Mouse (Mus musculus): ENCODE data around the gene Bcl11a. TPM values are rescaled to one million over a fixed set of nuclear protein-coding genes. Genes with fewer than 3 reads are reported as not detected.
A peak's percentile ranks its signal among the peaks of the same experiment; 100 is the strongest.

Gene Bcl11a
- polyA plus RNA-seq, 1 experiment from 2014 or later: 15.0 TPM

GRCm38 (mm10) chr11:24078706-24079316 lies 955 bp downstream of the Bcl11a start:
- H3K4me3 ChIP-seq (ENCODE audit: low read length): peak overlapping the region; percentile 83
- peak overlapping the region; percentile 92 for H3K27ac ChIP-seq (ENCODE audit: low read length)
- peaks cover 4% of the 10 kb centered on the region; the same call in 1 of the 2 replicates for H3K27me3 ChIP-seq (ENCODE audit: control insufficient read depth, insufficient read depth, low read length)
- no peaks in the 10 kb centered on the region for H3K9me3 ChIP-seq (replicated peaks; ENCODE audit: control insufficient read depth, low read length)
- ATAC-seq (replicated peaks; ENCODE audit: extremely low read depth, insufficient read depth, low FRiP score): no peak
- H3K4me2 ChIP-seq (ENCODE audit: low read depth, low read length): peak overlapping the region; percentile 92
- no peaks in the 10 kb centered on the region for H3K36me3 ChIP-seq (ENCODE audit: control insufficient read depth, insufficient read depth)
- peak overlapping the region; percentile 89 for H3K9ac ChIP-seq (ENCODE audit: low read length)
- WGBS: under 1% methylated on average over 38 of the region's 38 CpGs
- H3K4me1 ChIP-seq (ENCODE audit: control insufficient read depth, insufficient read depth, low read length): peaks cover 28% of the 10 kb centered on the region

DNA sequence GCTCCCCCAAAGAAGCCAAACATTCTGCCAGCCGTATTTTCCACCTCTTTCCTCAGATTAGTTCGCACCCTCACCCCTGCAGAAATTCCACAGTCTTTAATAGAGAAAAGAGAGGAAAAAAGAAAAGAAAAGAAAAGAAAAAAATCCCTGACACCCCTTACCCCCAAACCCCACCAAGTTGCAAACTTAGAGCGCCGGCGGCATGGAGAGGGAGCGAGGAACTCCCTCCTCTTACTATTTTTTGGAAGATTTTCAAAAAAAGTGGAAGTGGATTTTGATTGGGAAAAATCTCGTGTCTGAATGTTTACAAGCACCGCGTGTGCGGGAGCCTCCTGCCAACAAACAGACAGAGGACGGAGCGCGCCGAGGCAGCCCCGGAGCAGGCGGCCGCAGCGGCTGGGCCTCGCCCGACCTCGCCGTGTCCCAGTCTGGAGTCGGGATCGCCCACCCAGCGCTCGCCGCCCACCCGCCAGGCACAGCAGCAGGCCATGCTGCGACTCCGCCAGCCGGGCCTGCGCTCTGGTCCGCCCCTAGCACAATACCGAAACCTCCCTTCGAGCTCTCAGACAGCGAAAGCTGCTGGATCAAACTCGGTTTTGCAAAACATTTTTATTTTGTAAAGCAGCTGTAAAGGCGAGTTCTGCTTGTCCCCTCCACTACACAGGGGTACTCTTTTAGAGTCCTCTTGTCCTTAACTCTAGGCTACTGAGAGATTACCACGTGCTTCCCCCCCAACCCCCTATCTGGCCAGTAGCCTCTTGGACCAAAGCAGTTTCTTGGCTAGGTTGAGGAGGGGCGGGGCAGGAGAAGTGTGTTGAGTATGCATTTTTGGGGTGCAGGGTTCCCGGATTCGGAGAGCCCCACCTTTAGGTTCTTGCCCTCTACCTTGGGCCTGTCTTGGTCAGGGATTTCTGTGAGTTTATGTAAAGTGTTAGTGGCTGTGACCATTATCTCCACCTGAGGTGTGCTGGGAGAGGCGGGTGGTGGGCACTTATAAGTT lies 1.8 kb downstream of the Bcl11a start:
- peak overlapping the region; percentile 92 for H3K27ac ChIP-seq (ENCODE audit: low read length)
- no peaks in the 10 kb centered on the region for H3K36me3 ChIP-seq (ENCODE audit: control insufficient read depth, insufficient read depth)
- peak overlapping the region; percentile 83 for H3K4me3 ChIP-seq (ENCODE audit: low read length)
- under 1% methylated on average over 43 of the region's 43 CpGs for WGBS
- H3K9ac ChIP-seq (ENCODE audit: low read length): peak overlapping the region; percentile 89
- peak overlapping the region; percentile 92 for H3K4me2 ChIP-seq (ENCODE audit: low read depth, low read length)
- peaks cover under 1% of the 10 kb centered on the region; the same call in 1 of the 2 replicates for H3K27me3 ChIP-seq (ENCODE audit: control insufficient read depth, insufficient read depth, low read length)
- ATAC-seq (replicated peaks; ENCODE audit: extremely low read depth, insufficient read depth, low FRiP score): no peak
- H3K4me1 ChIP-seq (ENCODE audit: control insufficient read depth, insufficient read depth, low read length): peaks cover 22% of the 10 kb centered on the region
- H3K9me3 ChIP-seq (replicated peaks; ENCODE audit: control insufficient read depth, low read length): no peaks in the 10 kb centered on the region

GRCm38 (mm10) chr11:24080541-24080940 lies 2.7 kb downstream of the Bcl11a start:
- H3K4me3 ChIP-seq (ENCODE audit: low read length): peak overlapping the region; percentile 83
- no peaks in the 10 kb centered on the region for H3K36me3 ChIP-seq (ENCODE audit: control insufficient read depth, insufficient read depth)
- no peaks in the 10 kb centered on the region for H3K27me3 ChIP-seq (ENCODE audit: control insufficient read depth, insufficient read depth, low read length)
- ATAC-seq (replicated peaks; ENCODE audit: extremely low read depth, insufficient read depth, low FRiP score): no peak
- peak overlapping the region; percentile 89 for H3K9ac ChIP-seq (ENCODE audit: low read length)
- H3K4me1 ChIP-seq (ENCODE audit: control insufficient read depth, insufficient read depth, low read length): peaks cover 17% of the 10 kb centered on the region
- H3K9me3 ChIP-seq (replicated peaks; ENCODE audit: control insufficient read depth, low read length): no peaks in the 10 kb centered on the region
- peak overlapping the region; percentile 92 for H3K4me2 ChIP-seq (ENCODE audit: low read depth, low read length)
- peak overlapping the region; percentile 92 for H3K27ac ChIP-seq (ENCODE audit: low read length)
- 2% methylated on average over 29 of the region's 30 CpGs for WGBS

DNA sequence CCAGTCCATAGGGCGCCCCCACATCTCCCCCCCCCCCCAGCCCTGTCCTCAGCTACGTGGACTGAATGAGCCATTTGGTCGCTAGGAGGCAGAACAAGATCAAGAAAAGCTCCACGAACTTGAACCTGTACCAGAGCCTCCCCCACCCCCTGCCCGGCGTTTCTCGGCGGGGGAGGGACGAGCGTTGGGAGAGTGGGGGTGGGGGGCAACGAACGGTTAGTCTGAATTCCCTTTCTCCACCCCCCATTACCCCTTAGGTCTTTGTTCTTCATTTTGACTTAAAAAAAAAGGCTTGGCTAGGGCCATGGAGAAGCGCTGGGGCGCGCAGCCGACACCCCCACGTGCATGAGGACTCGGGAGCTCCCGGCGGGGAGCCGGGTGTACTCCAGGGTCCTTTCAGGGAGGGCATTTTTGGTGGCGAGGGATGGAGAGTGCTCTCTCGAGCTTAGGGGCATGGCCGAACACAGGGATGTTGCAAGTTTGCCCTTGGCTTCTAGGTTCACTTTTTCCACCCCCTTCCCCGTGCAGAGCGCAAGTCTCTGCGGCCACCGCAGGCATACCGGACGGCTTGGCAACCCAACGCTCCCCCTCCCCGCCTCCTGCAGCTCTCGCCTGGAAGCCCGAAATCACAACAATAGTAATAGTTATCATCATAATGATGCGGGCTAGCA lies 3.3 kb downstream of the Bcl11a start:
- under 1% methylated on average over 34 of the region's 35 CpGs for WGBS
- H3K27me3 ChIP-seq (ENCODE audit: control insufficient read depth, insufficient read depth, low read length): no peaks in the 10 kb centered on the region
- H3K9ac ChIP-seq (ENCODE audit: low read length): peak overlapping the region; percentile 89
- H3K4me2 ChIP-seq (ENCODE audit: low read depth, low read length): peak overlapping the region; percentile 92
- peaks cover 21% of the 10 kb centered on the region for H3K4me1 ChIP-seq (ENCODE audit: control insufficient read depth, insufficient read depth, low read length)
- H3K9me3 ChIP-seq (replicated peaks; ENCODE audit: control insufficient read depth, low read length): no peaks in the 10 kb centered on the region
- H3K27ac ChIP-seq (ENCODE audit: low read length): peak overlapping the region; percentile 92
- H3K4me3 ChIP-seq (ENCODE audit: low read length): peak overlapping the region; percentile 83
- peak; percentile 30 for ATAC-seq (replicated peaks; ENCODE audit: extremely low read depth, insufficient read depth, low FRiP score)
- peaks cover 3% of the 10 kb centered on the region; the same call in 1 of the 2 replicates for H3K36me3 ChIP-seq (ENCODE audit: control insufficient read depth, insufficient read depth)

GRCm38 (mm10) chr11:24081687-24082384 lies 4.0 kb downstream of the Bcl11a start:
- ATAC-seq (replicated peaks; ENCODE audit: extremely low read depth, insufficient read depth, low FRiP score): 0 out of 2 replicates have a peak, but pooled peaks have one; percentile 14

GRCm38 (mm10) chr11:24082385-24083075 lies 4.7 kb downstream of the Bcl11a start:
- ATAC-seq (replicated peaks; ENCODE audit: extremely low read depth, insufficient read depth, low FRiP score): no peak
- Histone ChIP-seq H3K4me2 (ENCODE audit: low read depth, low read length) (peak overlapping the region; percentile 92), H3K27me3 (ENCODE audit: control insufficient read depth, insufficient read depth, low read length) (no peaks in the 10 kb centered on the region), H3K4me3 (ENCODE audit: low read length) (peak overlapping the region; percentile 83), H3K9ac (ENCODE audit: low read length) (peak overlapping the region; percentile 89), H3K36me3 (ENCODE audit: control insufficient read depth, insufficient read depth) (peaks cover 9% of the 10 kb centered on the region; the same call in 1 of the 2 replicates), H3K27ac (ENCODE audit: low read length) (peak overlapping the region; percentile 92), H3K9me3 (replicated peaks; ENCODE audit: control insufficient read depth, low read length) (no peaks in the 10 kb centered on the region), H3K4me1 (ENCODE audit: control insufficient read depth, insufficient read depth, low read length) (peaks cover 25% of the 10 kb centered on the region)
- WGBS: 31% methylated on average over 11 of the region's 11 CpGs

More at GRCm38 (mm10) chr11:24081687-24082384, 4.0 kb downstream of the Bcl11a start:
- Histone ChIP-seq H3K4me3 (ENCODE audit: low read length) (peak overlapping the region; percentile 83), H3K4me2 (ENCODE audit: low read depth, low read length) (peak overlapping the region; percentile 92), H3K27me3 (ENCODE audit: control insufficient read depth, insufficient read depth, low read length) (no peaks in the 10 kb centered on the region), H3K4me1 (ENCODE audit: control insufficient read depth, insufficient read depth, low read length) (peaks cover 25% of the 10 kb centered on the region), H3K9me3 (replicated peaks; ENCODE audit: control insufficient read depth, low read length) (no peaks in the 10 kb centered on the region), H3K27ac (ENCODE audit: low read length) (peak overlapping the region; percentile 92), H3K9ac (ENCODE audit: low read length) (peak overlapping the region; percentile 89), H3K36me3 (ENCODE audit: control insufficient read depth, insufficient read depth) (peaks cover 3% of the 10 kb centered on the region; the same call in 1 of the 2 replicates)
- WGBS: under 1% methylated on average over 43 of the region's 43 CpGs

DNA sequence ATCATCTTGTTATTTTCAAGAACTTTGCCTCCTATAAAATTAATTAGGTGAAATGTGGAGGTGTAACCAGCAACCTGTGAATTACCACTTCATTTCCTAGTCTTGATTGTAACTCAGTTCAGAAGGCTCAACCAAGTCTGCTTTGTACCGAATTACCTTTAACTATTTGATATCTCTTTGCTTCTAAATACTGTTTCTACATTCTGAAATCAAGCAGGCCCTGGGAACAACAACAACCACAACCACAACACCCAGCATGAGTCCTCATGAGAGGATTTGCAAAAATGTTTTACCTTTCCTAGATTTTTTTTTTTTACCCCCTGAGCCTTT lies 5.2 kb downstream of the Bcl11a start:
- no peak overlapping the region for H3K9ac ChIP-seq (ENCODE audit: low read length)
- 49% methylated on average over 1 of the region's 1 CpGs for WGBS
- no peaks in the 10 kb centered on the region for H3K27me3 ChIP-seq (ENCODE audit: control insufficient read depth, insufficient read depth, low read length)
- H3K4me3 ChIP-seq (ENCODE audit: low read length): no peak overlapping the region
- no peak for ATAC-seq (replicated peaks; ENCODE audit: extremely low read depth, insufficient read depth, low FRiP score)
- no peak overlapping the region for H3K27ac ChIP-seq (ENCODE audit: low read length)
- peaks cover 25% of the 10 kb centered on the region for H3K4me1 ChIP-seq (ENCODE audit: control insufficient read depth, insufficient read depth, low read length)
- H3K9me3 ChIP-seq (replicated peaks; ENCODE audit: control insufficient read depth, low read length): no peaks in the 10 kb centered on the region
- peak overlapping the region; percentile 46 for H3K4me2 ChIP-seq (ENCODE audit: low read depth, low read length)
- H3K36me3 ChIP-seq (ENCODE audit: control insufficient read depth, insufficient read depth): peaks cover 11% of the 10 kb centered on the region; the same call in 1 of the 2 replicates

DNA sequence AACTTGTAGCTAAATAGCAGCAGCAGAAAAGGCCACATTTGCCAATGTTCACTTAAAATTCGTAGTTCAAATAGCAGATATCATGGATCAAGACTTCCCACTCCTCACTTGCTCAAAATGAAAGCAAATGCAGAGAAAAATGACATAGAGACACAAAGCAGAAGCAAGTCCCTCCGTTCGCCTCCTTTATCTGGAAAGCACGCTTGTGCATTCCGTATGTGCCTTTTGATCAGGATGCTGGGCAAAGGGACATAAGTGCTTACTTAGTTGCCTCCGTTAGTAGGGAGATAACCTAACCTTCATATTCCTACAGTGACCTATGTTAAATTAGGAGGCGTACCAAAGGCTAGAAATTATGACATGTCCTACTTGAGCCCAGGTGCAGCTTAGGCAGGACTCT lies 5.6 kb downstream of the Bcl11a start:
- WGBS: 35% methylated on average over 7 of the region's 7 CpGs
- Histone ChIP-seq H3K4me2 (ENCODE audit: low read depth, low read length) (peak overlapping the region; percentile 46), H3K36me3 (ENCODE audit: control insufficient read depth, insufficient read depth) (peaks cover 11% of the 10 kb centered on the region; the same call in 1 of the 2 replicates), H3K27me3 (ENCODE audit: control insufficient read depth, insufficient read depth, low read length) (no peaks in the 10 kb centered on the region), H3K4me3 (ENCODE audit: low read length) (peak overlapping the region; percentile 11; the same call in 1 of the 2 replicates), H3K4me1 (ENCODE audit: control insufficient read depth, insufficient read depth, low read length) (peaks cover 25% of the 10 kb centered on the region), H3K27ac (ENCODE audit: low read length) (no peak overlapping the region; the same call in 1 of the 2 replicates), H3K9ac (ENCODE audit: low read length) (no peak overlapping the region), H3K9me3 (replicated peaks; ENCODE audit: control insufficient read depth, low read length) (no peaks in the 10 kb centered on the region)
- no peak for ATAC-seq (replicated peaks; ENCODE audit: extremely low read depth, insufficient read depth, low FRiP score)
